Mouse (Mus musculus) central nervous system, embryonic 14 days (tissue): ENCODE results near the gene Olfr481. TPM values are rescaled to one million over a fixed set of nuclear protein-coding genes. Genes with fewer than 3 reads are reported as not detected.

Experiments
- polyA plus RNA-seq: library from polyadenylated mRNA; depleted of rRNA; stranded (reverse); fragments of >200 nt; gene quantifications from 2 replicates; pipeline ENCODE4 v1.2.3, GENCODE M21; 2012; rRNA removed

Olfr481 gene
- not detected in 2 replicates for polyA plus RNA-seq

GRCm38 (mm10) chr7:108079555-108079954, at the start of gene Olfr481:
Gene Olfr481, plus strand, starts transcription at chr7:108079855.

GRCm38 (mm10) chr7:108033889-108034288, 45.8 kb upstream of the Olfr481 start, which contains the start of gene Olfr478:
Gene Olfr478, minus strand, starts transcription at chr7:108033989.

GRCm38 (mm10) chr7:108050393-108050792, 29.3 kb upstream of the Olfr481 start, which contains the start of gene Olfr479:
Gene Olfr479, plus strand, starts transcription at chr7:108050693.

GRCm38 (mm10) chr7:108067246-108067645, 12.4 kb upstream of the Olfr481 start, which contains the start of gene Olfr480:
Gene Olfr480, minus strand, starts transcription at chr7:108067346.

GRCm38 (mm10) chr7:108097486-108097885, 17.8 kb downstream of the Olfr481 start, which contains the start of gene Olfr482:
Gene Olfr482, minus strand, starts transcription at chr7:108097586.

GRCm38 (mm10) chr7:108100549-108100948, 20.9 kb downstream of the Olfr481 start, which contains the start of gene Olfr483:
Gene Olfr483, plus strand, starts transcription at chr7:108100849.

GRCm38 (mm10) chr7:108127349-108127748, 47.7 kb downstream of the Olfr481 start, which contains the start of gene Olfr484:
Gene Olfr484, minus strand, starts transcription at chr7:108127449.

Other genes with a start within 250 kb of the Olfr481 start
- gene Olfr470, start 232.4 kb upstream of the Olfr481 start, polyA plus RNA-seq: not detected in 2 replicates
- not detected in 2 replicates for gene Olfr472, start 182.0 kb upstream of the Olfr481 start, polyA plus RNA-seq
- gene Olfr473, start 149.4 kb upstream of the Olfr481 start, polyA plus RNA-seq: not detected in 2 replicates
- not detected in 2 replicates for gene Olfr474, start 125.2 kb upstream of the Olfr481 start, polyA plus RNA-seq
- not detected in 2 replicates for gene Olfr476, start 115.1 kb upstream of the Olfr481 start, polyA plus RNA-seq
- not detected in 2 replicates for gene Olfr477, start 93.2 kb upstream of the Olfr481 start, polyA plus RNA-seq
- not detected in 2 replicates for gene Olfr478, start 45.9 kb upstream of the Olfr481 start, polyA plus RNA-seq
- gene Olfr479, start 29.2 kb upstream of the Olfr481 start, polyA plus RNA-seq: not detected in 2 replicates
- not detected in 2 replicates for gene Olfr480, start 12.5 kb upstream of the Olfr481 start, polyA plus RNA-seq
- gene Olfr482, start 17.7 kb downstream of the Olfr481 start, polyA plus RNA-seq: not detected in 2 replicates
- gene Olfr483, start 21.0 kb downstream of the Olfr481 start, polyA plus RNA-seq: not detected in 2 replicates
- gene Olfr484, start 47.6 kb downstream of the Olfr481 start, polyA plus RNA-seq: not detected in 2 replicates
- gene Olfr485, start 80.0 kb downstream of the Olfr481 start, polyA plus RNA-seq: not detected in 2 replicates
- not detected in 2 replicates for gene Olfr486, start 92.9 kb downstream of the Olfr481 start, polyA plus RNA-seq
- not detected in 2 replicates for gene Olfr487, start 134.8 kb downstream of the Olfr481 start, polyA plus RNA-seq
- not detected in 2 replicates for gene Olfr488, start 178.5 kb downstream of the Olfr481 start, polyA plus RNA-seq
- gene Olfr490, start 209.1 kb downstream of the Olfr481 start, polyA plus RNA-seq: not detected in 2 replicates
- gene Olfr491, start 233.6 kb downstream of the Olfr481 start, polyA plus RNA-seq: not detected in 2 replicates
- not detected in 2 replicates for gene Olfr492, start 243.8 kb downstream of the Olfr481 start, polyA plus RNA-seq